Mouse (Mus musculus) brown adipose tissue, adult 24 weeks (tissue): ENCODE results near the gene Zfp398. TPM values are rescaled to one million over a fixed set of nuclear protein-coding genes. Genes with fewer than 3 reads are reported as not detected.
A peak's percentile ranks its signal among the peaks of the same experiment; 100 is the strongest.

Experiments used
- H3K27ac ChIP-seq: fragments of 200-500 bp; replicated peaks from 2 replicates; pipeline ENCODE4 v1.5.1; 2012; ENCODE audit warnings: low read depth, mild to moderate bottlenecking, low read length
- H3K4me1 ChIP-seq: fragments of 200-500 bp; 2 replicates; pipeline ENCODE4 v1.6.1; 2012; ENCODE audit warnings: low read length, mixed read lengths; ENCODE audit not compliant: control insufficient read depth, insufficient read depth, insufficient read length
- H3K4me3 ChIP-seq: fragments of 200-500 bp; 2 replicates; pipeline ENCODE4 v1.5.1; 2012; ENCODE audit warnings: low read depth, mild to moderate bottlenecking, low read length, moderate library complexity; ENCODE audit not compliant: insufficient read depth
- polyA plus RNA-seq: library from polyadenylated mRNA; stranded (reverse); fragments of >200 nt; gene quantifications from 2 replicates; pipeline ENCODE4 v1.2.4, GENCODE M21; 2012; ENCODE audit not compliant: missing spikeins, insufficient read depth, insufficient read length

Gene Zfp398
- 2.6 and 3.3 TPM in 2 replicates for polyA plus RNA-seq

GRCm38 (mm10) chr6:47835482-47835983 is at the start of gene Zfp398:
TSS of gene Zfp398 (plus strand) at chr6:47835661.
- peak within 1 kb of the TSS; percentile 41 for H3K27ac ChIP-seq
- peak within 1 kb of the TSS; percentile 90 for H3K4me3 ChIP-seq
- no peaks in the 10 kb centered on the region; the same call in none of the 2 replicates for H3K4me1 ChIP-seq

DNA sequence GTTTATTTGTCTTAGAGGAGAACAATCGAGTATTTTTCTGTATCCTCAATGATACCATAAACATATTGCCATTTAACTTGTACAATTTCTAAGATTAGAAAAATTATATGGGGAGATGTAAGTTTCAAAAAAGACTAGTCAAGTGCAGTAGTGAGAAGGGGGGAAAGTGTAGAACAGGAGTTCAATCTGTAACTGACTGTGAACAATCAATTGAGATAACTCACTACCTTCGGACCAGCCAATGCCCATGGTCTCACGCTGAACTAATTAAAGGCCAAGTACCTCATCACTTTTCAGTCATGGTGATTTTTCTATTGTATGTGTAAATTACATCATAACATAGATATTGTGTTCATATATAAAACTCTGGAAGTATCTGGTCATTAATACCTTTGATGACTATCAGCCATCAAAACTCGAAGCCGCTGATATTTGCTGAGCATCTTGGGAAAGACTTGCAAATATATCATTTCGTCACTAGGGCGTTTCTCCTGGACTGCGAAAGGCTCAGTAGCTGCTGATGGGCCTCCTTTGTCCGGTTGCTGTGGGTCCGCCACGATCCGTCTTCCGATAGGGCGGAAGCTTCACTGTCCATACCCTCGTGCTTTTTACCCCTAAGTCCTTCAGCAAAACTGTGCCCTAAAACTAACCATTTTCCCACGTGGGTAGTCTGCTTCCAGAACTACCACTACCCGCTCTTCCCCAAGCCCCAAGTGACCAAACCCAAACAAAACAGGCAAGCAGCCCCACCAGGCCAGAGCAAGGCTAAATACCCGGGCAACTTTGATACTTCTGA is 47.3 kb upstream of the Zfp398 start:
- Histone ChIP-seq H3K27ac (peak overlapping the region; percentile 98), H3K4me1 (peaks cover 3% of the 10 kb centered on the region; the same call in 1 of the 2 replicates)

GRCm38 (mm10) chr6:47788821-47789220 is 46.6 kb upstream of the Zfp398 start:
- Histone ChIP-seq H3K4me3 (peak overlapping the region; percentile 96), H3K4me1 (peaks cover 3% of the 10 kb centered on the region; the same call in 1 of the 2 replicates), H3K27ac (peak overlapping the region; percentile 98)

More for the DNA sequence above, 47.3 kb upstream of the Zfp398 start:
- peak overlapping the region; percentile 96 for H3K4me3 ChIP-seq

GRCm38 (mm10) chr6:47790745-47791144 is 44.7 kb upstream of the Zfp398 start:
- Histone ChIP-seq H3K4me3 (no peak overlapping the region), H3K27ac (no peak overlapping the region), H3K4me1 (peaks cover 3% of the 10 kb centered on the region; the same call in 1 of the 2 replicates)

GRCm38 (mm10) chr6:47792533-47792932 is 42.9 kb upstream of the Zfp398 start:
- Histone ChIP-seq H3K4me3 (no peak overlapping the region), H3K4me1 (peaks cover 3% of the 10 kb centered on the region; the same call in 1 of the 2 replicates), H3K27ac (no peak overlapping the region)

DNA sequence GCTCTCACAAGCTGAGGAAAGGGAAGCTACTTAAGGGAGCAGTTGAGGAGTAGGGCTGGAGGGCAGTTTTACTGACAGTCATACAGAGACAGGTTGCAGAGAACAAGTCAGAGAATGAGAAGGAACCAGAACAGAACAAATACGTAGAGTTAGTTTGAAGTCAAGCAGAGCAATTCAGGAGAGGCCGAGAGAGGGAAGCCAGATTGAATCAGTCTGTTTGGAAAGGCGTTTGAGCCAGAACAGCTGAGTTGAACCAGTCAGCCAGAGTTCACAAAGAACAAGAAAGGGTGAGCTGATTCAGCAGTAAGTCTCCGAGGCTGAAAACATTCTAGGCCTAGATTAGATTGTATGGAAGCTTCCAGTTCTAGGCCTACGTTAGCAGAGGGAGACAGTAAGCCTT is 42.2 kb upstream of the Zfp398 start:
- H3K27ac ChIP-seq = no peak overlapping the region
- H3K4me1 ChIP-seq = peaks cover 3% of the 10 kb centered on the region; the same call in 1 of the 2 replicates
- no peak overlapping the region for H3K4me3 ChIP-seq

DNA sequence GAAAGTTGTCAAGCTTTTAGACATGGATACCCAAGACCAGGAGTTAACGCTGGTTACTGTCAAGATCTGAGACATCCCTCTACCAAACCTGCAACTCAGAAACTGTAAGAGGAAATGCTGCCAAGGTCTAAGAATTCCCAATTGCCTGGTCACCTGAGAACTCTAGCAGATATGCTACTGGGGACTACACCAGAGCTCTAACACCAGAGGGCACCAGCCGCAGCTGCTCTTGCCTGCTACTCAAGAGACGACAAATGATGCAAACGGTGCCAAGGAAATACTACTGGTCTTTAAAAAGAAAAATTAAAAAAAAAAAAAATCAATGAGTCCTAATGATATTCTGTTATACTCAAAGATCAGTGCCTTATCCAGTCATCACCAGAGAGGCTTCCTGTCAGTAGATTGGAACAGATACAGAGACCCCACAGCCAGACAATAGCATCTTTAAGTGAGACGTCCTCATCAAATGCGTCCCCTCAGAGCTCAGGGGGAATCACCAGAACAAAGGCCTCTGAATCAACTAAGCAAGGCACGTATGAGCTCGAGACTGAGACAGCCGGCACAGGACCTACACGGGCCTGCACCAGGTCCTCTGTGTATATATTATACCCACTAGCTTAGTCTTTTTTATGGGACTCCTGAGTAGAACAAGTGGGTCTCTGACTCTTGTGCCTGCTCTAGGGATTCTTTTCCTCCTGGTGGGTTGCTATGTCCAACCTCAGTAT is 41.2 kb upstream of the Zfp398 start:
- Histone ChIP-seq H3K27ac (no peak overlapping the region), H3K4me1 (no peaks in the 10 kb centered on the region), H3K4me3 (no peak overlapping the region)

DNA sequence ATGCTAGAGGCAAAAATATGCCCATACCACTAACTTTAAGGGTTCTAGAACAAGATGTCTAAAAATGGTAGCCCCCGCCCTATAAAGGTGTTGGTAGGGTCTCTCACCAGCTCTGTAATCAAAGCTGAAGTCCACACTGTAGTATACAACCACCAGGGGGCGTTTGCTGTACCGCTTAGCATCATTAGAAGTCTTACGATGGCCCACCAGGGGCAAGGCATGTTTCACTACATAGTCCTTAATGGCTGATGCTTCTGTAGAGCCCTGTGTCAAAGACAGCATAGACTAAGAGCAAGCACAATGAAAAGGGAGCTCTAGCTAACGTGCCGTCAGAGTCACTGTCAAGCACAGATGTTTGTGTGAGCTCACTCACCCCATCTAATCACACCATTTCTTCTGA is 36.4 kb upstream of the Zfp398 start:
- H3K4me1 ChIP-seq = no peaks in the 10 kb centered on the region
- H3K27ac ChIP-seq = no peak overlapping the region
- no peak overlapping the region for H3K4me3 ChIP-seq

DNA sequence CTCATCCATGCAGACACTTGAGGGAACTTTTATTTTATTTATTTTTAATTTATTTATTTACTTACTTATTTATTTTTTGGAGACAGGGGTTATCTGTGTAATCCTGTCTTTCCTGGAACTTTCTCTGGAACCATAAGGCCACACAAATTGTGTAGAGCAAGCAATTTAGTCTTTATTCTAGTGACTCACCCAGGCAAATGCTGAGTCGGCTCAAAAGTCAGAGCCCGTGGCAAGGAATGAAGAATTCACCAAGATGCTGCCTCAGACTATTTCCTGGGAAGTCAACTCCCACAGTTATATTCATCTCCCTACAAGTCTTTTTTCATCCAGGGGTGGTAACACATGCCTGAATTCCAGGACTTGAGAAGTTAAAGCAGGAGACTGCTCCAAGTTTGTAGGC is 29.9 kb upstream of the Zfp398 start:
- H3K27ac ChIP-seq = no peak overlapping the region
- H3K4me1 ChIP-seq = 0 out of 2 replicates have a peak, but pooled peaks cover 2% of the 10 kb centered on the region
- H3K4me3 ChIP-seq = no peak overlapping the region

GRCm38 (mm10) chr6:47807419-47807818 is 28.0 kb upstream of the Zfp398 start:
- H3K27ac ChIP-seq = no peak overlapping the region
- no peak overlapping the region for H3K4me3 ChIP-seq
- H3K4me1 ChIP-seq = peaks cover 10% of the 10 kb centered on the region; the same call in 1 of the 2 replicates

- peaks cover 10% of the 10 kb centered on the region; the same call in 1 of the 2 replicates for H3K4me1 ChIP-seq
- H3K27ac ChIP-seq = no peak overlapping the region
- H3K4me3 ChIP-seq = no peak overlapping the region
Measured at GRCm38 (mm10) chr6:47808545-47808944, 26.9 kb upstream of the Zfp398 start.

DNA sequence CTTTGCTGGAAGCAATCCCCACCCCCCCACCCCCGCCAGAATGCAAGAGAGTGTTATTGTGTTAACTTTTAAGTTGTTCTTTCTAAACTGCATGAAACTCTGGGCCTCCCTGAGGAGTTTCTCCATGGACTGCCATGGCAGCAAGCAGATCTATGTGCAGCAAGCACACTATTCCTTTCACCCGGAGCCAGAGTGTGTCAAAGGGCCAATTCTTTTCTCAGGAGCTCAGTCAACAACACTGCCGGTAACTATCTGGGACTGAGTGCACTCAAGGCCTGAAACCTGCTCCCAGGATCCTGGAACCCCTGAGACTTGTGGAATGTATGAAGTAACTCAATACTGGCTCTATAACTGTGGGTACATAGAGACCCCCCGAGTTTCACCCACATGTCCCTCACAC is 26.4 kb upstream of the Zfp398 start:
- Histone ChIP-seq H3K4me1 (peaks cover 10% of the 10 kb centered on the region; the same call in 1 of the 2 replicates), H3K27ac (peak overlapping the region; percentile 52; the same call in 1 of the 2 replicates), H3K4me3 (no peak overlapping the region)

GRCm38 (mm10) chr6:47810181-47810580 is 25.3 kb upstream of the Zfp398 start:
- Histone ChIP-seq H3K4me1 (peaks cover 10% of the 10 kb centered on the region; the same call in 1 of the 2 replicates), H3K4me3 (no peak overlapping the region)

GRCm38 (mm10) chr6:47811324-47811723 is 24.1 kb upstream of the Zfp398 start:
- peaks cover 10% of the 10 kb centered on the region; the same call in 1 of the 2 replicates for H3K4me1 ChIP-seq
- 0 out of 2 replicates have a peak overlapping the region, but pooled peaks have one; percentile 31 for H3K4me3 ChIP-seq
- no peak overlapping the region for H3K27ac ChIP-seq

More at GRCm38 (mm10) chr6:47810181-47810580, 25.3 kb upstream of the Zfp398 start:
- H3K27ac ChIP-seq = no peak overlapping the region
